35 mouse cellular contexts compared by ENCODE assay signal in genomic region chr15:80047242-80047641, GRCm38 (mm10).
"Had no signal": no experiment of that assay in that cellular context is flagged by ENCODE, and none has a peak within 500 bp of the region (broad histone marks: within the 10 kb centered on the region; RNA-seq: fewer than 3 reads in every experiment).

No protein-coding gene starts in this region.

- H3K9me3 ChIP-seq: heart, embryonic 15.5 days; hindbrain, embryonic 15.5 days; kidney, embryonic 15.5 days had no signal

- H3K27ac ChIP-seq: heart, embryonic 13.5 days; heart, embryonic 15.5 days; hindbrain, embryonic 10.5 days; hindbrain, embryonic 12.5 days; hindbrain, embryonic 13.5 days; hindbrain, embryonic 14.5 days; hindbrain, embryonic 15.5 days; hindbrain, postnatal 0 days; intestine, embryonic 15.5 days; kidney, embryonic 15.5 days; kidney, postnatal 0 days; layer of hippocampus, adult 2 months had no signal

- H3K4me1 ChIP-seq: hindbrain, embryonic 12.5 days; hindbrain, embryonic 13.5 days; hindbrain, embryonic 15.5 days had no signal

- ATAC-seq: hindbrain, embryonic 16.5 days; hindbrain, postnatal 0 days; inflammation-experienced regulatory T-cells, adult 6 months; intestine, embryonic 15.5 days; intestine, embryonic 16.5 days; intestine, postnatal 0 days had no signal

- H3K27me3 ChIP-seq: heart, embryonic 12.5 days; heart, embryonic 15.5 days; hindbrain, embryonic 12.5 days; hindbrain, embryonic 13.5 days; hindbrain, embryonic 15.5 days; intestine, embryonic 15.5 days; kidney, embryonic 15.5 days had no signal

- H3K4me3 ChIP-seq: heart, embryonic 12.5 days; heart, embryonic 13.5 days; heart, embryonic 15.5 days; hindbrain, embryonic 10.5 days; hindbrain, embryonic 12.5 days; hindbrain, embryonic 13.5 days; hindbrain, embryonic 15.5 days; intestine, embryonic 15.5 days; kidney, embryonic 15.5 days; layer of hippocampus, adult 2 months had no signal

- H3K9ac ChIP-seq: heart, embryonic 12.5 days; heart, embryonic 15.5 days; hindbrain, embryonic 12.5 days; hindbrain, embryonic 13.5 days; hindbrain, embryonic 14.5 days; hindbrain, embryonic 15.5 days; intestine, embryonic 15.5 days; kidney, embryonic 15.5 days had no signal

- DNase-seq: heart, postnatal 10 days; heart, postnatal 14 days; heart, postnatal 36 days; heart, postnatal 4 days; kidney, adult 11 months; kidney, adult 18-20 months; kidney, adult 2 months; kidney, adult 8-10 months; kidney, adult 9 months; kidney, postnatal 10 days; kidney, postnatal 14 days; kidney, postnatal 25 days; kidney, postnatal 36 days; kidney, postnatal 4 days; layer of hippocampus, adult 9-11 months; layer of hippocampus, postnatal 36 days had no signal

- H3K36me3 ChIP-seq: heart, embryonic 10.5 days; heart, embryonic 12.5 days; heart, embryonic 13.5 days; heart, embryonic 15.5 days; hindbrain, embryonic 10.5 days; hindbrain, embryonic 12.5 days; hindbrain, embryonic 13.5 days; hindbrain, embryonic 15.5 days; intestine, embryonic 15.5 days; kidney, embryonic 15.5 days had no signal

- H3K4me2 ChIP-seq: heart, embryonic 11.5 days; heart, embryonic 15.5 days; hindbrain, embryonic 12.5 days; hindbrain, embryonic 13.5 days; hindbrain, embryonic 14.5 days; hindbrain, embryonic 15.5 days; intestine, embryonic 15.5 days; kidney, embryonic 15.5 days had no signal
